Mouse (Mus musculus) right cerebral cortex, postnatal 14 days (tissue): ENCODE measurements at regions not wholly inside any gene's neighbourhood (a gene's known extent, or its start where the extent isn't known, plus 50 kb on each side); places are given as distances from the start of the nearest gene placed in this dataset.

Experiments used
- DNase-seq: peaks from one replicate; pipeline ENCODE4 v3.0.0; 2022

DNA sequence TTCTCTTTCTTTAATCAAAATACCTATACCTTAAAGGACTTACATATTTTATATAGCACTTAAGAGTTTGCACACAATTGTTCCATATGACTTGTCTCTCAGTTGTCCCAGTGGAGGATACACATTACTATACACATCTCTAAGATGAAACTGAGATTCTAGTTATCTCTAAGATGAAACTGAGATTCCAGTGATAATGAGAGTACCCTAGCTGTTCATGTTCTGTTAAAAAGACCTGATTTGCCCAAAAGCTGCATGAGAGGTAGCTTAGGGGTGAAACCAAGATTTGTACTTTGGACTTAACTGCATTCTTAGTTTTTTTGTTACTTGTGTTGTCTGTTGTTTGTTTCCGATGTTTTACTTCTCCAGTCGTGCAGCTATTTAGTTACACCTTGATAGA is 320.3 kb upstream of the Ldb2 start:
- DNase-seq = no peak

DNA sequence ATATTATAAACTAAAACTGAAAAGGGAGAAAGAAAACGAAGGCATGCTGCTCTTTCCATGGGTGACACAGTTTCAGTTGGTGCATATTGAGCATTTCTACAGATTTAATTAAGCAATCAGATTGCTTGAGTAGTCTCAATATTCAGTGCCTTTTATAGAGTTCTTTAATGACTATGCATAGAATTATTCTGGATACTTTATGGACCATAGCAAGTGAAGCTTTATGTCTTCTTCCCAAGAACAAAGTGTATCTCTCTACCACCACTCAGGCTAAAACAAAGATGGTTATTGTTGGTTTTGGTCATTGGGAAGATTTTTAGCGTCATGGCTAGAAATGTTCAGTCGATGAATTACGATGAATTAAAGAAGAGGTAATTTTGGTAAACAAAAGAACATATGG is 311.8 kb upstream of the Ldb2 start:
- DNase-seq = no peak

DNA sequence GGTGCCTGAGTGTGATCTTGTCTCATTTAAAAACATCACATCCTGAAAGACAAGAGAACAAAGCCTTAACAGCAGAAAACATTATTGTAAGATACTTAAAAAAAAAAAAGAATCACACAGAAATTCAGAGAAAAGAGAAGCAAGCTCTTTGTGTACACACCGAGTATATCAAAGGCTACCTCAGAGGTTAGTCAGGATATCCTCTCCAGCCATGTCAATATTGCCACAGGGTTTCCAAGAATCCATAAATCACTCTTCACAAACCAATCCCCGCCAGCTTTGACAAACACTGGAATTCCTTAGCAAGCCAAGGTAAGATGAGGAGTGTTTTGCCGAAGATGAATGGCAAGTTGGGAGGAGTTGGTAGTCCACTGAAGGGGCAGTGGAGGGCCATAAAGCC is 311.3 kb upstream of the Ldb2 start:
- no peak for DNase-seq

DNA sequence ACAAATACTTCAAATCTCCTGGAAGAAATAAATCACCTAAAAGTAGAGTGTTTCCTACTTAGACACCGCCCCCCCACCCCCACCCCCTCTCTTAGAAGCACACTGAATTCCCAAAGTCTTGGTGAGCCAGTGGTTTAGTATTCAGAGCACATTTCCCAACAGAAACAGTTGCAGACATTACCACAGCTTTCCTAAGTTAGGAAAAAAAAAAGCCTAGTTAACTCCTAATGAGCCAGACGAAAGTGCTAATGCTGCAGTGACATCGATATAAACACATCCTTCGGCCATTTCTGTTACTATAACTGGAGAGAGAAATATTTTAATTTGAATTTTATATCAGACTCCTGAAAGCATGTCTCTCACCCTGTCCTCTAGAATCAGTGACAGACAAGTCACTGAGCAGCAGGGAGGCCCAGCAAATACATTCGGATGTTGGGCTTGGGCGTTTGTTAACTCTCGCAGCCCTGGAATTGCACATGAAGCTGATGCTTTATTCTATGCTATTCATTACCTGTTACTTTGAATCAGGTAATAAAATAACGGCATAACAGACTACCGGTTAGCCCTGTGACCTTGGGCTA is 305.8 kb upstream of the Ldb2 start:
- no peak for DNase-seq

DNA sequence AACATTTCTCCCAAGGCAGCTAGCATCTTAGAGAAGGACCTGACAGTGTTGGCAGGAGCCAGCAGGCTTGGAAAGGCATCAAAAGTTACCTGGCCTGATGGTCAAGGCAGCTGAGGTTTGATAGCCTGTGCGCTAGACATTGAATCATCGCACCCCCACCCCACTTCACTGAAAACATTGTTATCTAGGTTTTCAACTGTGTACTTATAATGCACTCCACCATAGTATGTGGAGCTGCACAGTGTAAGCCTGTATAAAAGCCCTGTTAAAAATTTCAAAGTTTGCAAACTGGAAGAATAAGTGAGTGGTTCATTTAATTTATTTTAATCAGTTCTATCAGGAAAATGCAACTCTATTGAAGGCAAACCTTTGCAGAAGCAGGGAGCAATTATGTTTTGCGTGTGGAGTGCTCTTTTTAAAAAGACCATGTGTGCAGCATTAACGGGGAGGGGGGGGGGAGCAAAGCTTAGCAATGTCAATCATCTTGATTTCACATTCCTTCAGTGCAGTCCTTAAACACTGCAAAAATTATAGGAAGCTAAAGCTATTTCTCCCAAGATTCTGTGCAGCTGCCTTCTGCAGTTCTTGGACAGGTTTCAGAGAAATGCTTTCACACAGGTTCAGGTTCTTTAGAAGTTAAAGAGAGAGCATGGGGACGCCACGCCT is 304.4 kb upstream of the Ldb2 start:
- DNase-seq = no peak

DNA sequence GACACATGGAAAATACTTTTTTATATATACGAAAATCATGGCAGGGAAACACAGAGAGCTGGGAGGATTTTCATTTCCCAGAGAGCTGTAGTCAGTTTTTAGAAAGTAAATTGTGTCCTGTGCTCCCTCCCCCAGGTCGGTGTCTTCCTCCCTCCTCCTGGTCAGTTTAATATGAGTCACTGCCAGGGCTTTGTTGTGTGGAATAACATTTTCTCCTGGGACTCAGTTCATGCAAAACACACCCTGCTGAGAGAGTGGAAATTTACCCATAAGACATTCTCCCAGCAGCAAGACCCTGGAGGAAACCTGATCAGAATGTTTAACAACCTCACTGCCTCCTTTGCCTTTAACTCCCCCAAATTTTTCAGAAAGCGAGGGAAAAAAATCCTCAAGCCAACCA is 303.2 kb upstream of the Ldb2 start:
- no peak for DNase-seq

DNA sequence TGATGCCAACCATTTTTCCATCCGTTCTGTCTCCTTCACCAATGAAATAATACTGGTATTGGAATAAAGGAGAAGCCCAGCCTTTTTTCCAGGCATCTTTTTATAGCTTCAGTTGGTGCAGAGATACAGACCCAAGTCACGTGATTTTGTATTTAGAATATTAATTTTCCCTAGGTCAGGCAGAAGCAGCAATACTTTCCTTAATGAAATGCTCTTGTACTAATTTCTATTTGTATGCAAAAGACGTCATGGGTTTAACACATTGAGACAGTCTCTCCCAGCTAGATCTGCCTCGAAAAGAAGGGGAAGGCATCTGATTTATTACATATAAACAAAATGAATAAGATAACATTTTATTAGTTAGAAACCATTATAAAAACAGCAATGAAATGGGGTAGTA is 302.3 kb upstream of the Ldb2 start:
- DNase-seq = no peak

DNA sequence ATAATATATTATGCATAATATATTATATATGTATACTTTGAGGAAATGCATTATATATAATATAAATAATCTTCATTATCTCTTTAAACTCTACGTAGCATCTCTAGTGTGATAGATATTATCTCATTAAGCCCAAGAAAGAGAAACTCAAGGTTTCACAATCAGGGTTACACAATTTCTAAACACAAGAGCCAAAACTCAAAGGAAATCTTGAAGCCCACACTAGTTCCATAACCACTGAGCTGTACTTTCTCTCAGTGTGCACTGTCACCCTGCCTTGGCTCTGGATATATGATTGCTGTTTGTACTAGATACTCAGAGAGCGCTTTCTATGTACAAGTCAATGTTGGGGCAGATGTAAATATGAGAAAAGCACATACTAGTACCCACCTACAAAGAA is 299.6 kb upstream of the Ldb2 start:
- DNase-seq = no peak

DNA sequence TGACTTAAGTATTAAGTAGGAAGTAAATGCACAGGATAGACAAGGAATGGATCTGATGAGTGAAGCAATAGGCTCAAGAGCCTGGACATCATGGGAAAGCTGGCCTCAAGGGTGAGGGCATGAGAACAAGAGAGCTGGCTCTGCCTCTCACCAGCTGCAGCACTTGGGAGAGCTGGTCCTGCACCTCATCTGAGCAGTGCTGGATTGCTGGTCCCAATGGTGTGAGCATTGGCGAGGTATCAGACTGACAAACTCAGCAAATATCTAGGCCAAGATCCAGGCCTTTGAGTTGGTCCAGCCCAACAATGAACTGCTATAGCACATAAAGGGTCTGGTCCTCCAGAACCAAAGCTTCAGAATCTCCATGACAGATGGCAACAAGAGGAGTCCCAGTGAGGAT is 298.5 kb upstream of the Ldb2 start:
- no peak for DNase-seq

DNA sequence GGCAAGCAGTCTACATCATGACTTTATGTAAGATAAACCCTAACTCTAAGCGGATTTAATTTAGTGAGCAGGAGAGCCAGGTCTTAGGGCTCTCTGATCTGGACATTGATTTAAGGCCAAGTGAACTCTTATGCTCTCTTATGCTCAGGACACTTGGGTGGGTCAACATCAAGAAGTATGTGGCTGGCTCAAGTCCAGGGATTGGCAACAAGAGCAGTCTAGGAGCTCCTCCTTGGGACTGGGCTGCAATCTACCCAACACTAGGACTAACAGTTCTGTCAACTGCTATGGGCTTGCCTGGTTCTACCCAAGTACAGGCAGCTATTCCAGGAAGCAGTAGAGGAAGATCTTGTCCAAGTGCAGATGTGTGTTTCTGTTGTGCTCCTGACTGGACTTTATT is 285.3 kb upstream of the Ldb2 start:
- no peak for DNase-seq

DNA sequence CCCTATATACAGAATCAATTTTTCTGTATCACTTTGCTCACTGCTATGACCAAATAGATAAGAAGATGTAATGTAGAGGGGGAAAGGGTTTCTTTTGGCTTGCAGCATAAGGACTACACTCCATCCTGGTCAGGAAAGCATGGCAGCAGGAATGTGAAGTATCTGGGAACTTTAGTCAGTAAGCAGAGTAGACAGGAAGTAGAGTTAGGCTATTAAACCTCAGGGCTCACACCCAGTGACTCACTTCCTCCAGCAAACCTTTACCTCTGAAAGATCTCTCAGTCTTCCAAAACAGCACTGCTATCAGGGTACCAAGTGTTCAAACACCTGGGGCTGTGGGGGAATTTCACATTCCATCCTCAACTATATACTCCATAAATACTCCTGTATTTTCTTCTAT is 283.1 kb upstream of the Ldb2 start:
- DNase-seq = no peak

DNA sequence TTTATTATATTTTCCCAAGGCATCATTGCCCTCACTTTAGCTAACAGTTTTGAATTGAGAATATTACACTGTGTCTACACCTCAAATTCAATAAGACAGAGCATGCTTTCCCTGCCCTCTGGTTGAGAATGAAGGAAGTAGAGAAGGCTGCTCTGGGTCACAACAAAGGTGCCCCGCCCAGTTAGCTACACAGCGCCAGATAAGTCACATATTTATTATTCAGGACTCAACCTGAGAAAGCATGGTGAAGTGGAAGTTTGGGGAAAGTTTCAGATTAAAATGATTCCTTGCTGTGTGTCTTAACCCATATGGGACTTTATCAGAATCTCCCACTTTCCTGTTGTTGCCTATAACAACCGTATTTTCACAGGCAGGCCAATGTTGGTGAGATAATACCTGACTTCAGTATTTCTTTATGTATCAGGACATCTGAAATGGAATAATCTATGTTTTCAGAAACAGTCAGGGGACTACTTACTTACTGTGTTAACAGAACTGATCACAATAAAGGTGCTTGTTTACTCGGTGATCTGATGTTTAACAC is 276.9 kb upstream of the Ldb2 start:
- no peak for DNase-seq

DNA sequence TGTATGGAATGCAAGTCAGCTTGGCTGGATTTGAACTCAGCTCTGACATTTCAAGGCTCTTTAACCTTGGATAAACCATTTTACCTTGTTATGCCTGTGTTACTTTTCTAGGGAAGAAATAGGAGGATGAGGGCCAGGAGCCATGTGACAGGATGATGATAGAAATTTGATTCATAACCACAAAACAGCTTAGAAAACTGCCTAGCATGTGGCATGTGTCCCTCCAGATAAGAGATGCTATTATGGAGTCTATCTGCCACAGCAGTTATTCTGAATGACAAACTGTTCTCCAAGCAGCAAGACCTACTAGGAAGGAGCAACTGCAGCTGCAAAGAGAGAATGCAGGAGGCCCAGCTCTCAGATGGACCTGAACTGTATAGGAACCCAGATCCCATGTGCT is 275.7 kb upstream of the Ldb2 start:
- DNase-seq = no peak

DNA sequence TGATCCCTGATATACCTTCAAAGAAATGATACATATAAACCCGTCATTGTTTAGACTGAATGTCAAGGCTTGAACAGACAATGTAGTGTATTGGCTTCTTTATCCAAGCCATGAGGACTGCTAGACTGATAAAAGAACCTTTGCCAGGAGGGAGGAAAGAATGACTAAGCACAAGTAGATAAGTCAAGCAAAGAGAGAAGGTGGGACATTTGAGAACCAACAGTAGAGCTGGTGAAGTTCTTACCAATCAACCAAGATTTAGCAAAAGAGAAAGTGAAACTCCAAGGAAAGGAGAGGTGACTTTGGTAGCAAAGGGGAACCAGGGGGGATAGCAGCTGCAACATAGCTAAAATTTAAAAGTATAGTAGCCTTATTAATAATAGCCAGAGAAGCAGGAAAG is 273.0 kb upstream of the Ldb2 start:
- DNase-seq = no peak

DNA sequence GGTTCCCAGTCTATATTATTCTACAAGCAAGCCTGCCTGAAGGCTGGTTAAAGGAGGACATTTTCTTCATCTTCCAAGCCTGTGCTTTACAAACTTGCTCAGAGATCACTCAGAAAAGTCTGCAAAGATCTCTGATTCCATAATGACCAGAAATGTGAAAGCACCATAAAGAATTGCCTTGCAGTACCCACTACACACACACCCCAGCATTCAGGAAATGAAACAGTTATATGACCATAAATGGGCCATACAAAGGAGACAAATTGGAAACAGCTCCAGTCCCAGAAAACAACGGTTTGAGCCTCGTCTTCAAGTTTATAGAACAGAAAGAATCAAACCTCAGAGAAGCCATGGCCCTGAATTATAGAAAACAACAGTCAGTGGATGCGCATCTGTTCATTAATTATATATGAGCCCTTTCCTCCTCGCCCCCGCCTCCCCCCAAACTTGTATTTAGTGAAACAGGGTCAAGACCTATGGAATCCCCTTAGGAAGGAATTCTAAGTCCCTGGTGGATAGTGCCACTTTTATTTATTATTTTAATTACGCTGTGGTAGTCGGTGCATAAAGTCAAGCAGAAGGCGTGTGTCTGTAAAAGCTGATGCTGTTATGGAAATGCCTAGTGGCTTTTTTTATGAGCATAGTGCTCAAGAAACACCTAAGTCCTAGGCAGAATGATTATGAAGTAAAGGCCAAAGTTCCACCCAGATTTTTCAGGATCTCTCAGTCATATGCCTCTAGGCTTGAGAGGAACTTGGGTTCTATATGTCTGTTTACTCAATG is 266.6 kb upstream of the Ldb2 start:
- no peak for DNase-seq

DNA sequence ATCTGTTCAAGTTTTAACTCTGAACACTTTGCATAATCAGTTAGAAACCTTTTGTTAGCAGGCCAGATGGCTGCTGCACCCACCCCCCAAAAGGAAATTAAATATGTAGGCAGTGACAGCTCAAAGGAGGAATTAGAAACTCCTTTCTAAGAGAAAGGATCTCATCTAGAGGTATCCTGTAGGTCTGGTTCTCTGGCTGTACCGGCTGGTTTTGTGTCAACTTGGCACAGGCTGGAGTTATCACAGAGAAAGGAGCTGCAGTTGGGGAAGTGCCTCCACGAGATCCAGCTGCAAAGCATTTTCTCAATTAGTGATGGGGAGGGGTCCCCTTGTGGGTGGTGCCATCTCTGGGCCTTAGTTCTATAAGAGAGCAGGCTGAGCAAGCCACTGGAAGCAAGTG is 263.1 kb upstream of the Ldb2 start:
- peak; percentile 4 for DNase-seq

DNA sequence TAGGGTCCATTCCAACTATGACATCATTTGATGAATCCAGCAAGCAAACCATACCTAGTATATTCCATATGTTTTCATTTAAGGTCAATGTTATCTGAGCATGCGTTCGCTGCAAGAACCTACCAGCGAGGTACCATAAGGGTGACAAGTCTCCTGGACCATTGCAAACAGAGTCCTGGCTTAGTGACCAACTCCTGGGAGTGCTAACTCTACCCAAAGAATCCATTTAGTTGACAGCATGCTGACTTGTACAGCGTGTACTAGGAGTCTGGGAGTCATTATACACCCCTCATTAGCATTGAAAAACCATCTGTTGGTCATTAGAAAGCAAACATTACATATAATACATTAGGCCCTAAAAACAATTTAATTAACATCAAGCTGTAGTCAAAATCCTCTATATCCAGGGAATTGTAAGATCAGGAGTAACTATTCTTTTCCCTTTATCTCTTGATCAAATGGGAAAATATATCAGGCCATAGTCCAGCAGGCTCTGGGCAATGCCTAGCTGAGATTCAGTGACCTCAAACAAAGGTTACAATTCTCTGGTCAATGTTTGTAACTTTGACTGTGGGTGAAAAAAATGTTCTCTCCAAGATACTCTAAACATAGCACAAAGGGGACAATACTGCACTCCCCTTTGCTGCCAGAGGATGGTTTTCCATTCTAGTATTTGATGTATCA is 255.9 kb upstream of the Ldb2 start:
- DNase-seq = no peak

DNA sequence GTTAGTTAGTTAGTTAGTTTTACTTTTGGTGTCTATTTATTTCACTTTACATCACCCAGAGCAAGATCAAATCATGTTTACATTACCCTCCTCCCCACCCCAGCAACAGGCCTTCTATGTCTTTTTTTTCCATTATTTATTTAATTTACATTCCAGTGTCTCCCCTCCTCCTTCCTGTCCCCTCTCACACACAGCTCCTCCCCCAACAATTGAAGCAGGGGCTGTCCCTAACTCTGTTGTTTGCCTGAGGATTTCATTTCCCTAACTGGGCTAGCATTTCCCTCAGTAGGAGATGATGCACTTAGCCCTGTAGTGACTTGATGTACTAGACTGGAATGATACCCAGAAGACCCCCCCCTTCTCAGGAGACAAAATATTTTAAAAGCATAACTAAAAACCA is 249.9 kb upstream of the Ldb2 start:
- DNase-seq = no peak

DNA sequence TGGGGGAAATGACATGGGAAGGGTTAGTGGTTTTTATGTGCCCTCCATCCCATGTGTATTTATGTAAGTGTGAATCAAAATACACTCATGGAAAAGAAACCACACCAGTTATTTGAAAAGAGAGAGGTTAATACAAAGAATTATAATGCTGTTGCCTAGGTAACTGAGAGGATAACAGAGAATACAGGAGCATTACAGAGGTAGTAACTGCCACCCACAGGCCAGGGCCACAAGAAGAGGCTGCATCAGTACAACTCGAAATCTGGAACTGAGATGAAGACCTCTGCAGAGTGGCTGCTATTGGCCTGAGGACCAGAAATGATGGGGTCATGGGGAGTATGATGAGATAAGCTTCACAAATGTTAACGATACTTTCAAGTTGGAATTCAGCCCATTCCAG is 243.4 kb upstream of the Ldb2 start:
- DNase-seq = no peak

DNA sequence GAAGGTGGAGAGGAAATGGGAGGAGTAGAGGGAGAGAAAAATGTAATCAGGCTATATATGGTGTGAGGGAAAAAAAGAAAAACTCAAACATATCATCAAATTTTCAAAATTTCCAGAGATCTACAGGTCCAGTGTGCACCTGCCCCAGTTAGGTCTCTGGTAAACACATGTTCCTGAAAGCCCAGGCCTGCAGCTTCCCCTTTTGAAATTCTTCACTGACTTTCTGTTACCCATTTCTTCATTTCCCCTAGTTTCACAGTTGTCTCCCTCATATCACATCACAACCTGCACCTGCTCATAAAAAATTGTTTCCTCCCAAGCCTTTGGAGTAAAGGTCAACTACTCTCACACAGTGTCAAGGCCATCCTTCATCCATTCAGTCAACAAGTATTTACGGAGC is 236.9 kb upstream of the Ldb2 start:
- DNase-seq = no peak

DNA sequence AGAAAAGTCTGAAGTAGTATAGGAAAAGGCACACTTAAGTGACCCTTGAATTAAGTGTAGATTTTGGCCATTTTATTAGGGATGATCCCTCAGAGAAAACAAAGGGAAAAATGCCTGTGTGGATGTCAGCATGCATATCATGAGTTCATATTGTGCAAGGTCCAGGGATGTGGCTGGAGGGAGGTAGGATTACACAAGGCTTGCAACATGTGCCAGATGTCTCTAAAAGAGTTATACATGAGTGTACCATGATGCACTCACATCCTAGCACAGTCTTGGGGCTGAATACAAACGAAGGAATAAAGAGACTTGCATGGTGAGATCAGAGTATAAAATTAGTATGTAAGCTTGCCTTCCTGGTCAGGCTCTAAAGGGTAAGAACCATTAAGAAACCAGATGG is 233.7 kb upstream of the Ldb2 start:
- no peak for DNase-seq

DNA sequence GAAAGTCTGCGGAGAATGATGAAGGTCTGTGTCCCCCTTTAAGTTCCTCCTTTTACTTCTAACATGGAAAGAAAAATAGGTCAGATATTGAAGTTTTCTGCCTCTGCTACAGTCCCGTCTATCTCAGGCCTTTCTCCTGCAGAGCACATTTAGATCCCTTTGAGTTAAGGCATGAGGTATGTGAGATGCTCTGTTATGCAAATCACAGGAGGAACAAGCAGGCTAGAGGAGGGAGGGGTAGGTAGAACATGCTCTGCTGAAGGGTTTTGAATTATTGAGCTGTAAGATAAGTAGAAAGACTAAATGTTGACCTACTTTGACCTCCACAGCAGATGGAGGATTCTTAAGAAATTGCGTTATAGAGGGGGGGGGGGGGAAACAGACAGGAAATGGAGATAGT is 228.4 kb upstream of the Ldb2 start:
- no peak for DNase-seq

DNA sequence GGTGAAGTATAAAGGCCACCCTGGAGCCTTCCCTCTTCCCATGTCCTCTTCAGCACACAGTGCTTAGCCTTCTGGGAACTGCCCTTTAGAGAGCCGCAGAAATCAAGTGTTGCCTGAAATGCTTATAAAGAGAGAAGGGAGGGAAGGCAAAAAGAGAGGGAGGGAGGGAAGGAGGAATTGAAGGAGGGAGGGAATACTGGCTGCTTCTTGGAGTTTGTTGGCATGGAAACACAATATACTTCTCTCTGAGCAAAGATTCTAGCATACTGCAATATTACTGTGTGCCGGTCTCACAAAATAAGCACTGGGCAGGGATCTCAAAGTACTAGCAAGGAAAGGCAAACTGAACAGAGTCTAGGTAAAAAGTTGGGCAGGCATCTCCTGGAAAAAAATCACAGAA is 225.9 kb upstream of the Ldb2 start:
- no peak for DNase-seq

DNA sequence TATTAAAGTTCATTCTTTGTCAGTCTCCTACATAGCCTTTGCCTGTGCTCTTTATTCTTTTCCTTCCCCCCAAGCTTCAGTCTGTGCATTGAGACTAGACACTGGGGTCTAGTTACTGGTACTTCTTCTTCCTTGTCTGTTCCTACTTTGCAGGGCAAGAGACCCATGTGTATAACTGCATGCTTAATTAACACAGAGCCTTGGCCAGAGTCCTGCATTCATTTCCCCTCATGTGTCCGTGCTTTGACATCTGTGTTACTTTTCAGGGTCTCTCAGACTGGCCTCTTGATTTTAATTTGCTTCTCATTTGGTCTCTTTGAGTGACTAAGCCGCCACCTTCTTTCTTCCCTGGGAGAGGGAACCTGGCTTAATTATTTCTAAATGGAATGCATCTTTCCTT is 208.4 kb upstream of the Ldb2 start:
- DNase-seq = no peak
